Mouse (Mus musculus): ENCODE measurements around the gene Snrpg. TPM values are rescaled to one million over a fixed set of nuclear protein-coding genes. Genes with fewer than 3 reads are reported as not detected.
A peak's percentile ranks its signal among the peaks of the same experiment; 100 is the strongest.
"Not testable (repeated sequence)": the region's sequence is repeated elsewhere in the genome, so short reads cannot be mapped to it uniquely, and the experiment has no call there.

Gene Snrpg
- 665 and 676 TPM in 2 replicates for total RNA-seq (2014; fragmentation: Nextera tagmentation)
- 44.6 and 66.9 TPM in 2 replicates for total RNA-seq (2017)

GRCm38 (mm10) chr6:86370764-86371339, at the start of gene Snrpg:
TSS of gene Snrpg (plus strand) at chr6:86371304.
- peak; percentile 15; the same call in 1 of the 2 replicates for ATAC-seq (replicated peaks; ENCODE audit: low FRiP score, low TSS enrichment, poor library complexity, severe bottlenecking)

GRCm38 (mm10) chr6:86322031-86322563, 49.0 kb upstream of the Snrpg start:
- ATAC-seq (replicated peaks; ENCODE audit: low FRiP score, low TSS enrichment, poor library complexity, severe bottlenecking) = no peak

DNA sequence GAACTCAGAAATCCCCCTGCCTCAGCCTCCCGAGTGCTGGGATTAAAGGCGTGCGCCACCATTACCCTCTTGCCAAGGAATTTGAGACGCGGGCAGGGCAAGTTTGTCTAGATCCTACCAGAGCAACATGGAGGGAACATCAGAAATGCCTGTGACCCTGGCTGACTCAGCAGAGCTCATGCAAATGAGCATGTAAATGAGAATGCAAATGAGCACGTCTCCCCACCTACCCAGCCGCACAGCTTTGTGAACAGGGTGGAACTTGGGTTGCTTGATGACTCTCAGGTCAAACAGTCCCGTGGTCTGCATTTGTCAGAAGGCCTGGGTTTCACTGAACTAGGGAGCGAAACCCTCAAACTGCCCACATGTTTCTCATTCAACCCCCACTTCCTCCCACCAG, 48.1 kb upstream of the Snrpg start:
- ATAC-seq (replicated peaks; ENCODE audit: low FRiP score, low TSS enrichment, poor library complexity, severe bottlenecking) = no peak

- ATAC-seq (replicated peaks; ENCODE audit: low FRiP score, low TSS enrichment, poor library complexity, severe bottlenecking) = no peak
These were observed 46.7 kb upstream of the Snrpg start for GRCm38 (mm10) chr6:86324400-86324799.

GRCm38 (mm10) chr6:86325646-86326045, 45.5 kb upstream of the Snrpg start:
- ATAC-seq (replicated peaks; ENCODE audit: low FRiP score, low TSS enrichment, poor library complexity, severe bottlenecking) = no peak

- no peak for ATAC-seq (replicated peaks; ENCODE audit: low FRiP score, low TSS enrichment, poor library complexity, severe bottlenecking)
These were observed 44.2 kb upstream of the Snrpg start for GRCm38 (mm10) chr6:86326866-86327265.

GRCm38 (mm10) chr6:86328369-86328768, 42.7 kb upstream of the Snrpg start:
- ATAC-seq (replicated peaks; ENCODE audit: low FRiP score, low TSS enrichment, poor library complexity, severe bottlenecking) = no peak

DNA sequence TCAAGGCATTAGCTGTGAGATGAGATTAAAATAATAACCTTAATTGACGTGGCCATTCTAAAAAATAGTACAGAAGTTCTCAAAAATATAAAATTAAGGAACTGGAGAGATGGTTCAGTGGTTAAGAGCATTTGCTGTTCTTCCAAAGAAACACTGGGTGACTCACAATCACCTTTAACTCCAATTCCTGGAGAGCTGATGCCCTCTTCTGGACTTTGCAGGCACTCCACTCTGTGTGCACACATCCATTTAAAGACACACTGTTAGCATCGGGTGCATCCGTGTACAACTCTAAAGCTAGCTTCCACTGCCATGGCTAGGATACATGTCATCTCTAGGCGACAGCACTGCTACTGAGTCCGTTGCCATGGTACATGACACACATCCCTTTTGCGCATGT, 41.2 kb upstream of the Snrpg start:
- no peak for ATAC-seq (replicated peaks; ENCODE audit: low FRiP score, low TSS enrichment, poor library complexity, severe bottlenecking)

GRCm38 (mm10) chr6:86335121-86335849, 35.8 kb upstream of the Snrpg start:
- no peak for ATAC-seq (replicated peaks; ENCODE audit: low FRiP score, low TSS enrichment, poor library complexity, severe bottlenecking)

DNA sequence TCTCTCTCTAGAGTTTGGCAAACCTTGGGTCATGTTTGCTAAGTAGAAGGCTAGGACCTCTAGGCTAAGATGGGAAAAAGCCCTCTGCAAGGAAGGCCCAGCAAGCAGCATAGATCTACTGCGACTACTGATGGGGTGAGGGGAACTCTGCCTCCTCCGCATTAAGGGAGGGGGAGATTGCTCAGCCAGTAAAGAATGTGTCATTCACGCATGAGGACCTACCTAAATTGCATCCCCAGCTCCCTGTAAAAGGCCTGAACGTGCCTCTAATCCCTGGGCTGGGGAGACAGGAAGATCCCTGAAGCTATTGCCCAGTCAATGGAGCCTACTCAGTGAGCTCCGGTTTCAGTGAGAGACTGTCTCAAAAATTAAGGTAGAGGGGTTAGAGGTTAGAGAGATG, 35.2 kb upstream of the Snrpg start:
- no peak for ATAC-seq (replicated peaks; ENCODE audit: low FRiP score, low TSS enrichment, poor library complexity, severe bottlenecking)

GRCm38 (mm10) chr6:86336340-86336739, 34.8 kb upstream of the Snrpg start:
- ATAC-seq (replicated peaks; ENCODE audit: low FRiP score, low TSS enrichment, poor library complexity, severe bottlenecking) = not testable (repeated sequence)

- no peak for ATAC-seq (replicated peaks; ENCODE audit: low FRiP score, low TSS enrichment, poor library complexity, severe bottlenecking)
These were observed 27.4 kb upstream of the Snrpg start for GRCm38 (mm10) chr6:86343656-86344055.

DNA sequence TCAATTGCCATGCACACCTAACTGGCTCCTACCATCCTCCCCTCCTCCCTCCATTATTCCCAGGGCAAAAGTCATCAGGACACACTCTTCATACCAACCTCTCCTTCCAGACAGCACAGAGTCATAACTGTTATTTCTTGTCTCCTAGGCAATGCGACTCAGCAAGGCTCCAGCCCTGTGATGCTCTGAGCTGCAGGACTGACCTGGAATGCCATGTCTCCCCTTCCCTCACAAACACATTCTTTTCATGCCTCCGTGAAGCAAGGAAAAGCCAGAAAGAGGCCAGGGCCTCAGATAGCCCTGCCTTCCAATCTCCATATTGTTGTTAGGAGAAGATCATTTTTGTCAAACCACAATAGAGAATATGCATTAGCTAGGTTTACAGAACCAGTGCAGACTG, 25.0 kb upstream of the Snrpg start:
- no peak for ATAC-seq (replicated peaks; ENCODE audit: low FRiP score, low TSS enrichment, poor library complexity, severe bottlenecking)

- ATAC-seq (replicated peaks; ENCODE audit: low FRiP score, low TSS enrichment, poor library complexity, severe bottlenecking) = peak; percentile 65
These were observed 21.8 kb upstream of the Snrpg start for GRCm38 (mm10) chr6:86349257-86349656.

DNA sequence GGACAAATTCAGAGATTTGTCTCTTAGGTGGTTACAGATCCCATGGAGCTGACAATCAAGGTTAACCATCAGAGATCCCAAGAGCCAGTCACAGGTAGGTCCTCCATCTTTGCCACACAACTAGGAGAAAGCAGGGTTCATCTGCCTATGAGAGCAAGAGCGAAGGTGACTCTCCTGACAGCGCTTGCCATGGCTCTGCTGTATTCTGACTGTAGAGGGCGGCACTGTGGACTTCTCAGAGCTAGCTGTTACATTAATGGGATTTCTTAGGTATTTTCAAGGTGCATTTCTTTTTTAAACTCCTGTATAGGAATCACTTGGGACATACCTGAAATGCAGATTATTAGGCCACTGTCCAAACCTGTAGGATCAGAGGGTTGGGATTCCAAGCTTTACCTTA, 16.2 kb upstream of the Snrpg start:
- ATAC-seq (replicated peaks; ENCODE audit: low FRiP score, low TSS enrichment, poor library complexity, severe bottlenecking) = peak; percentile 55; the same call in 1 of the 2 replicates

DNA sequence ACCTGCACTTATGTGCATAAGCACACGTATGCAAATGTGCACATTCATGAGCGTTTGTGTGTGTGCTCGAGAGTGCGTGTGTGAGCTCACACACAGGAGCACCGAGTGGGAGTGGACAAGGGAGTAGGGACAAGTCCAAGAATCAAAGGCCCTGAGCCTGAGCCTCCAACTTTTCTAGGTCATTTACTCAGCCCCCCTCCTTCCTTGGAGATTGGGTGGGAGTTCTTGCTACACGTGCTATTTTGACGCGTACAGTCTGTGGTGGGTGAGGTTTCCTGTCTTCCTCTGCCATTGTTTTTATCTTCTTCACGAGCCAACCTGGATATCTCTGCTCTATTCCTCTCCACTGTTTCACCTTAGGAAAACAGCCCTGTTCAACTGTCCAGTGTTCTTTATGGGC, 14.1 kb upstream of the Snrpg start:
- ATAC-seq (replicated peaks; ENCODE audit: low FRiP score, low TSS enrichment, poor library complexity, severe bottlenecking) = no peak

DNA sequence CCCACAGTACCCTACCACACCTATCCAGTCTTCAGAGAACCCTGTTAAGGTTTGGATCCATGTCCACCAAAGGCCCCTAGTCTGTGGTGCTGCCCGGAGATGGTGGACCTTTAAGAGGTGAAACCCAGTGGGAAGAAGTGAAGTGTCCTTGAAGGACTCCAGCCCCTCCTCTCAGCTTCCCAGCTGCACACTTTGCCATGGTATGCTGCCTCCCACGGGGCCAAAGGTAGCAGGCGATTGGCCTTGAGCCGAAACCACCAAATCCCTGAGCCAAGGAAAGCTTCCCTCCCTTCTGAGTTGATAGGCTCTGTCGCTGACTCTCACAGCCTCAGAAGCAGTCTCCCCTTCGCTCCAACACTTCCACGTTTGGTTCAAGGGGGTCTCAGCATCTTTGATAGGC, 10.4 kb upstream of the Snrpg start:
- no peak for ATAC-seq (replicated peaks; ENCODE audit: low FRiP score, low TSS enrichment, poor library complexity, severe bottlenecking)

- ATAC-seq (replicated peaks; ENCODE audit: low FRiP score, low TSS enrichment, poor library complexity, severe bottlenecking) = no peak
These were observed 9.7 kb upstream of the Snrpg start for GRCm38 (mm10) chr6:86361373-86361772.

- peak; percentile 38 for ATAC-seq (replicated peaks; ENCODE audit: low FRiP score, low TSS enrichment, poor library complexity, severe bottlenecking)
These were observed 6.5 kb upstream of the Snrpg start for GRCm38 (mm10) chr6:86364442-86365141.

DNA sequence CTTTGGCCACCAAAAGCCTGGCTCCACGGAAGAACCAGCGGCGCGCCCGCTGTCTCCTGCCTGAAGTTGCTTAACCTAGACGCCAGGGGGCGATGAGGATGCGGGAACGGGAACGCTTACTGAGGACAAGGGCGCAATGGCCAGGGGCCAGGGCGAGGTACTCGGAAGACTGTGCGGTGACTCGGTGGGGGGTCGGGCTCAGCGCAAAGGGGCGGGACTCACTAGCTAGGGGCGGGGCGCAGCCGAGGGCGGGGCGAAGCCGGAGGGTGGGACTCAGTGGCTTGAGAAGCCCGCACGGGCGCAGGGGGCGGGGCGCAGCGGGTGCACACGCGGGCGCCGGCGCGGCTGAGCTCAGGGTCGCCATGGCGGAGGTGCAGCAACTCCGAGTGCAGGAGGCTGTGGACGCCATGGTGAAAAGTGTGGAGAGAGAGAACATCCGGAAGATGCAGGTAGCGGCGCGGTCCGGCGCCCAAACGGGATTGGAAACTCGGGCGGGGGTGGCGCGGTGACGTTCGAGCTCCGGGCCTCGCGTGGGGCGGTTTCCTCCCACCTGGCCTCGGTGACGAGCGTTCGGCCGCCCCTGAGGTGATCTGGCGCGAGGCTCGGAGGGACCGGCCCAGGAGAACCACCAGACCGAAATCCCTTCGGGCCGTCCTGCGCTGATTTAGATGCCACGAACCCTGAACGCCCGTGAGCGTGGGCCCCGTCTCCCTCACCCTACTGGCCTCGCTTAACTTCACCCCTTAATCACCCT, 5.6 kb upstream of the Snrpg start, which contains the start of gene Fam136a:
TSS of gene Fam136a (plus strand) at position 276 of the 754 bp plus-strand sequence.
- ATAC-seq (replicated peaks; ENCODE audit: low FRiP score, low TSS enrichment, poor library complexity, severe bottlenecking) = peak; percentile 91

Data from megakaryocyte-erythroid progenitor cell, adult 5-6 weeks (primary cell).